Mouse (Mus musculus) hindbrain, embryonic 10.5 days (tissue): ENCODE measurements at regions not wholly inside any gene's neighbourhood (a gene's known extent, or its start where the extent isn't known, plus 50 kb on each side); places are given as distances from the start of the nearest gene placed in this dataset.

ENCODE experiments used
- DNase-seq: peaks from one replicate; pipeline ENCODE4 v3.0.0-alpha.2; 2017; ENCODE audit warnings: low spot score
- H3K27ac ChIP-seq: fragments of 300-500 bp; sonication (generic); 2 replicates; pipeline ENCODE4 v1.5.1; 2016; ENCODE audit warnings: mild to moderate bottlenecking, moderate library complexity
- H3K27me3 ChIP-seq: fragments of 300-500 bp; sonication (generic); 2 replicates; pipeline ENCODE4 v1.6.1; 2016; ENCODE audit warnings: mild to moderate bottlenecking; ENCODE audit not compliant: poor library complexity, insufficient read depth, severe bottlenecking
- H3K36me3 ChIP-seq: fragments of 300-500 bp; sonication (generic); 2 replicates; pipeline ENCODE4 v1.6.1; 2016; ENCODE audit warnings: mild to moderate bottlenecking, moderate library complexity
- H3K4me1 ChIP-seq: fragments of 300-500 bp; sonication (generic); replicated peaks from 2 replicates; pipeline ENCODE4 v1.6.1; 2016; ENCODE audit warnings: mild to moderate bottlenecking
- H3K4me3 ChIP-seq: fragments of 300-500 bp; sonication (generic); 2 replicates; pipeline ENCODE4 v1.5.1; 2016; ENCODE audit warnings: mild to moderate bottlenecking, moderate library complexity
- H3K9me3 ChIP-seq: fragments of 300-500 bp; sonication (generic); 2 replicates; pipeline ENCODE4 v1.6.1; 2016; ENCODE audit warnings: mild to moderate bottlenecking, moderate library complexity
- WGBS: fragments of 180-500 bp; shearing (Covaris S2); methylation state at CpG from one replicate; pipeline ENCODE4 v1.1.7; 2016; 5-methylcytosine and 5-hydroxymethylcytosine counted together

- no peaks in the 10 kb centered on the region for H3K9me3 ChIP-seq
- no peaks in the 10 kb centered on the region for H3K27me3 ChIP-seq
- H3K4me1 ChIP-seq = no peaks in the 10 kb centered on the region
- no peak overlapping the region for H3K27ac ChIP-seq
- no peak for DNase-seq
- H3K36me3 ChIP-seq = no peaks in the 10 kb centered on the region
- WGBS = 84% methylated on average over 3 of the region's 3 CpGs
- H3K4me3 ChIP-seq = no peak overlapping the region
Observed at GRCm38 (mm10) chr10:46845578-46846314, 1268.1 kb downstream of the Hace1 start.
